Mouse (Mus musculus): Measurements from ENCODE around the gene Gm10638.
A peak's percentile ranks its signal among the peaks of the same experiment; 100 is the strongest.

Gm10638 gene

DNA sequence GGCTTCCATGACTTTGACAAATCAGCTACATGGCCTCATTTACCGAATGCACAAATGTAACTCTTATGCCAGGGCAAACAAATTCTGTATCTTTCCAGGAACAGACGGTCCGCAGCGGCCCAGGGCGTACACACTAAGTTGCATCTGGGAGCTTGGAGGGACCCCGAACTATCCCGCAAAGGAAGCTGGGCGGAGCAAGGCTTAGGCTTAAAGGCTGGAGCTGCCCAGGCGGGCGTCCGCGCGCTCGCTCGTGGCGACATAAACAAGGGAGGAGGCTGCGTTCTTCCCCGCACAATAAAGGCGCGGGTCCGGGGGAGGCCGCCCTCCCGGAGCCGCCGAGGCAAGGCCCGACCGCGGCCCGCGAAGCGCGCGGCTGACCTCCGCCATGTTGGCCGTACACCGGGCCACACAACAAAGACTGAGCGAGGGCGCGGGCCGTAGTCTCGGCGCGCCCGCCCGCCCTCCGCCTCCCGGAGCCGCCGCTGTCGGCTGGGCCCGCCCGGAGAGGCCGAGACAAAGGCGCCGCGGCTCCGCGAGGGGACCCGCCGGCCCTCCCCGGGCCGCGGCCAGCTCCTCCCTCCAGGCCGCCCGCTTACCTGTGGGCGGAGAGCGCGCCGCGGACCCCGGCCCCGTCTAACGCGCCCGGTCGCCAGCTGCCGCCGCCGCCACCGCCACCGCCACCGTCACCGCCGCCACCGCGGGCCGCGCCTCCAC, at the start of gene Gm10638, which contains the start of gene Siah1a:
Gene Gm10638, plus strand, starts transcription at position 479 of the 714 bp plus-strand sequence.
Gene Siah1a, minus strand, starts transcription at position 714 of the 714 bp plus-strand sequence.
- DNase-seq (ENCODE audit: low spot score) = peak; percentile 72

GRCm38 (mm10) chr8:86695703-86696102, 49.8 kb upstream of the Gm10638 start:
- DNase-seq (ENCODE audit: low spot score) = no peak

GRCm38 (mm10) chr8:86698811-86699421, 46.6 kb upstream of the Gm10638 start:
- DNase-seq (ENCODE audit: low spot score) = no peak

- no peak for DNase-seq (ENCODE audit: low spot score)
Measured at GRCm38 (mm10) chr8:86699471-86699870, 46.0 kb upstream of the Gm10638 start.

GRCm38 (mm10) chr8:86702453-86702852, 43.0 kb upstream of the Gm10638 start:
- DNase-seq (ENCODE audit: low spot score) = no peak

- no peak for DNase-seq (ENCODE audit: low spot score)
Measured at GRCm38 (mm10) chr8:86705317-86705716, 40.2 kb upstream of the Gm10638 start.

DNA sequence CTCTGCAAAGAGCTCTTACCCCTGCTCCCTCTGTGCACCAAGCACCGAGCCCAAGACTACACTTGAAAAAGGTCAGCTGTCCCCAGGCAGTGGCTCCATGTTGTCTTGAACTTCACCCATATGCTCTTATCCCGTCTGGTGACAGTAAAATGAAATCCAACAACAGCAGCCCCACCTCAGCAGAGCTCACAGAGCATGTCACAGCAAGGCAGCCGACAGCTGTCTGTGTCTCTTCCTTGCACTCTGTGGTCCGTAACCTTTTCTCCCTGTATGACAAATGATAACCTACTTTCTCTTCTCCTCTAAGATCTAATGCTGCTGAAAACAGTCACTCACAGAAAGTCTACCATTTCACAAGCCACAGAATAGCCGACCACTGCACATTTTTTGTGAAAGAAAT, 38.7 kb upstream of the Gm10638 start:
- DNase-seq (ENCODE audit: low spot score) = no peak

DNA sequence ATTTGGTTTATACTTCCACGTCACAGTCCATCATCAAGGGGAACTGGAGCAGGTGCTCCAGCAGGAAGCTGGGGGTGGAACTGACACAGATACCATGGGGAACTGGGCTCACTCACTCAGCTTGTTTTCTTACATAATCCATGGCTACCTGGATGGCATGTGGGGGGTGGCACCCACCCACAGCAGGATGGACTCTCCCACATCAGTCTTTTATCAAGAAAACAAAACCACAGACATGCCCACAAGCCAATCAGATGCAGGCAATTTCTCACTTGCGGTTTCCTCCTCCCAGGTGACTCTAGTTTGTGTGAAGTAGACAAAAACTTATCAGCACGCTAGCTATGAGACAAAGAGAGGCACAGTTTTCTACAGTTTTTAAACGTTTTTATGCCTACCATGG, 37.6 kb upstream of the Gm10638 start:
- no peak for DNase-seq (ENCODE audit: low spot score)

DNA sequence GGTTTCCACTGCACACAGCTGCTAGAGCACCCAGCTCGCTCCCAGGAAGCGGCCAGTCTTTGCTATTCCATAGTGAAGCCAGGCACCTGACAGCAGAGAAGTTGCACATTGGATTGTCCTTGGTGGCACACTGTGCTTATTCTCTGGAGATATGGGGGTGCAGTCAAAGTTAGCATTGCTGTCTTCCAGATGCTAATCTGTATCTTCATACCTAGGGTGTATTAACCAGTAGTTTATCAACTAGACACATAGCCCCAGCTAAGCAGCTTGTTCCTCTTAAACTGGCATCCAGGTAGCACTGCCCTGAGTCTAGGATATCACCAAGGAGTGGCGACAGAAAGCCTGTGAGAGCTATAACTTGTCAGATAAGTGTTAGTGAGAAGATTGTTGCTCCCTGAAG, 32.9 kb upstream of the Gm10638 start:
- DNase-seq (ENCODE audit: low spot score) = no peak

DNA sequence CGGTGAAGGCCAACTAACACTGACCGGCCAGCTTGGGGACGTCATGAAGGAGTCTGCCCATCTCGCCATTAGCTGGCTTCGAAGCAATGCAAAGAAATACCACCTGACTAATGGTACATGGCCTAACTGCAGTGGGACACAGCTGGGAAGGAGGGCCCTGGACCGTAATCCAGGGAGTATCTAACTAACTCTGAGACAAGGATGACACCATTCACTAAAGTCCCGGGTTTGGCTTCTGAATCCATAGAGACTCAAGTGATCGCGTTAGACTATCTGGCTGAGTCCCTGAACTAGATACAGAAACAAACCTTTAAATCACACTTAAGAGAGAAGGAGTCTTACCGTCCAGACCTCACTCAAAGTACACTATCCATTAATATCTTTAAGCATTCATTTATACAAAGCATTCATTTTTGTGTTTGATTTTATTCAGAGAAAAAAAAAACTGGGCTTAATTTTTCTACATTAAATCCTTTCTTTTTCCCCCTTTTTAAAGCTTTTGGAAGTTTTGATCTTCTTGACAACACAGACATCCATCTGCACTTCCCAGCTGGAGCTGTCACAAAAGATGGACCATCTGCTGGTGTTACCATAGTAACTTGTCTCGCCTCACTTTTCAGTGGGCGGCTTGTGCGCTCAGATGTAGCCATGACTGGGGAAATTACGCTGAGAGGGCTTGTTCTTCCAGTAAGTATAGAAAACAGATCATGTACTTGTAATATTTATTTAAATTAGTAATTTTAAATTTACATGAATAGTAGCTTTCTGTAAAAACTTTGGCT, 31.9 kb upstream of the Gm10638 start:
- peak; percentile 70 for DNase-seq (ENCODE audit: low spot score)

GRCm38 (mm10) chr8:86718332-86718994, 27.0 kb upstream of the Gm10638 start:
- DNase-seq (ENCODE audit: low spot score) = no peak

DNA sequence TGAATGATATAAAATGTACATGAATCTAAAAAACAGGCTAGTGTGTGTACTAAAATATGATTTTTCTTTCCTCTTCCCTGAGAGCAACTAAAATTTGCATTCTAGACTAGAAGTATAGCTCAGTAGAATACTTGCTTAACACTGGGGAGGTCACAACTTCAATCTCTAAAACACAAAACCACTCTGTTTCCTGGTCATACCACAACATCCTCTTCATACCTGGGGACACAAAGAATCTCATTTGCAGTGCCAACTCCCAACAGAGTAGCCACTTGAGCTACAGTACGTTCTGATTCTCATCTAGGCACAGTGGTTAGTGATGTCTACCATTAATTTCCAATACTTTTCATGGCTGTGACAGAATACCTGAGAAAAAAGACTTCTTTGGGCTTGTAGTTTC, 26.1 kb upstream of the Gm10638 start:
- no peak for DNase-seq (ENCODE audit: low spot score)

DNA sequence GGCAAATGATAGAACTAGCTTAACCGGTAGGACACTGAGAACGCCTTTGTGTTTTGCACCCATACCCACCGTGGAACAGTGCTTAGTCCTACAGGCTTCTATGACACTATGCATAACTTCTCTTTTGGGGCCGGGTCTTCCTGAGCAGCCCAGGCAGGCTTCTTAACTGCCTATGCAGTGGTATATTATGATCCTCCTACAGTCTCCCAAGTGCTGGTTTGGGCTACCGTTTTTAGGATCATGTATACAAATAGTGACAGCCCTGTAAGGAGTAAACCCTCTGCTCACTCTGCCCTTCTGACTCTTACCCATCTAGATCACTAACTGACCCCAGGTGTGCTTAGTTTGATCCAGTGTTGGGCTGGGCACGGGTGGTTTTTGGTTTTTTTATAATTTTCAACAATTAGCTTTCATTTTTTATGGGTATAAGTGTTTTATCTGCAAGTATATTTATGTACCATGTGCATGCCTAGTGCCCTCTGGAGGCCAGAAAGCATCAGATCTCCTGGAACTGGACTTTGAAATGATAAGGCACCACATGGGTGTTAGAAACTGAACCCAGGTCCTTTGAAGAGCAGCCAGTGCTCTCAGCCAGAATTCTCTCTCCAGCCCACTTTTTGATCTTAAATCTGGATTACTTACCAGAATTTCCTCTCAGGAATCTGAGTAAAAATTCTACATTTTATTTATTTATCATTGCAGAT, 24.6 kb upstream of the Gm10638 start:
- DNase-seq (ENCODE audit: low spot score) = no peak

DNA sequence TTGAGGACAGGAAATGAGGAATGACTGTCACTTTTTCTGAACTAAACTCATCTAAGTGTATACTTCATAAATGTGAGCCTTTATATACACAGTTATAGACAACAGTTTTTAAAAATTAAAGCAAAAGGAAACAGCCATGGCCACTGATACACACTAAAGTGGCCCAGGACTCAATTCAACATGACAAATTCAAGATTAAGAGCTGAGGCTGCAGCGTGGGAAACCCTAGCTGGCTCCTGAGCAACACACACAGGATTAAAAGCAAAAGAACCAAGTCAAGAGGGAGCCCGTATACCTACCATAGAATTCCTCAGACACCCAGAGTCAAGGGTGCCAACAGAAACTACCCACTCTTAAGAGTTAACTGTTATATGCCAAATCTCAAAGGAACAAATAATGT, 24.0 kb upstream of the Gm10638 start:
- DNase-seq (ENCODE audit: low spot score) = no peak

DNA sequence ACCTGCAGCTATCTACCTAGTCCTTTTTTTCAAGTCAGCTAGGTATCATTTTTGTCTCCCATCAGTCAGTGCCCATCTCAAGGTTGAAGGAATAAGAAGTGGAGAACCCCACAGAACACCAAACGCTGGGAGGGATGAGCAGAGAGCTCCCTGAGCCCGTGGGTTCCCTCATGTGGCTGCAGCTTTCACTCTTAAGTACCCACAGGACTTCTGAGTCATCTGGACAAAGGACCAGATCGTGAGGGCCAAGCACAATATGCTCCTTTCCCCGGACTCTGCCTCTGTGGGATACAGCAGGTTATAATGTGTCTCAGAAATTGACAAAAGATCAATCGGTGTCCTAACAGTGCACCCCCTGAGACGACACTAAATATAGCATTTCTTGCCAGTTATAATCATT, 18.5 kb upstream of the Gm10638 start:
- DNase-seq (ENCODE audit: low spot score) = no peak

GRCm38 (mm10) chr8:86728224-86728950, 17.1 kb upstream of the Gm10638 start:
- no peak for DNase-seq (ENCODE audit: low spot score)

- no peak for DNase-seq (ENCODE audit: low spot score)
Measured at GRCm38 (mm10) chr8:86730303-86730702, 15.2 kb upstream of the Gm10638 start.

DNA sequence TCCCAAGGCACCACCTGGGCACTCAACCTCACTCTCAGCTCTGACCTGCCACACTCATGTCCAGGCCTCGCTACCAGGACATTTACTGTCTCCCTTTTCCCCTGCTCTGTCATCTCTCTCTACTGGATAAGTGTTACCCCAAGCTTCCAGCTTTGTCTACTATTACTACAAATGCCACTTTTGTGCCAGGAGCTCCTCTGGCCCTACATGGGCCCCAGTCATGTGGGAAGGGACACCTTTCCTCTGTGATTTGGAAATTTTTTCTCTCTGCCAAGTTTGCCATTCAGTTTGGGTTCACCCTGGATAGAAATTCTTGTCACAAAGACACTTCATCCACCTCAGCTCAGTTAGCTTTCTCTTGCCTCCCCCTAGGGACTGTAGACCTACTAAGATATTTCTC, 14.6 kb upstream of the Gm10638 start:
- no peak for DNase-seq (ENCODE audit: low spot score)

DNA sequence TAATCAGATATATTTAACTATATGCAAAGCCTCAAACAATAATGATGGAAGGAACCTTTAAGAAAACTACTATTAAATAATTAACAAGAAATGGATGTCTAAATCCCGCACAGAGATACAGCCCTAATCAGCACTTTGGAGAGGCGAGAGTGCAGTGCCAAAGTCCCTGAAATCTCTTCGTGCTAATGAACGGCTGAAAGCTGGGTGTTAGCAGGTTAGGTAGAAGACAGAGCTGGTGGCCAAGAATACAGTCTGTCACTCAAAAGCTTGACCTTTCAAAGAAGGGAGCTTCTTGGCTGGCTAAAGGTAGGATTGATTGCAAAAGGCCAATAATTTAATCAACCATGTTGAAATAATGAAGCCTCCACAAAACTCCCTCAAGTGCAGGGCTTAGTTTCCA, 11.3 kb upstream of the Gm10638 start:
- DNase-seq (ENCODE audit: low spot score) = no peak

DNA sequence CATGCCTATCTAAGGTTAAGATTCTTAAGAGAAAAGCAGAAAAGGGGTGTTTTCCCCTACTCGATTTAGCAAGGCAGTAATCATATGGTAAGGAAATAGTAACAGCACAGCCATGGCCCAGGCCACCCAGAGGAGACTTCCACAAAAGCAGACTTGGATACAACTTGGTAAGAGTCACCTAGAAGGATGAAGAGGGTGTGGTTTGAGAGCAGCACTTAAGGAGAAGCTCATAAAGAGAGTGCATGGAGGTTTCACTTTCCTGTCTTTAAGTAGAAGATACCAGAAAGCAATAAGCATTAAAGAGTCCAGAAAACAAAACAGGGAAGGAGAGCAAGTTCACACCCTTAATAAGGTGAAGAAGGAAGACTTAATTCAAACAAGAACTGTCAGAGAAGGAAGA, 10.5 kb upstream of the Gm10638 start:
- no peak for DNase-seq (ENCODE audit: low spot score)

GRCm38 (mm10) chr8:86735446-86736111, 9.9 kb upstream of the Gm10638 start:
- DNase-seq (ENCODE audit: low spot score) = no peak
